Mouse (Mus musculus) embryonic facial prominence, embryonic 15.5 days (tissue): ENCODE data around the gene Vcl. TPM values are rescaled to one million over a fixed set of nuclear protein-coding genes. Genes with fewer than 3 reads are reported as not detected.

Experiments used
- ATAC-seq: fragments of 200-750 bp; cut with Nextera tagmentation; 2 replicates; pipeline ENCODE4 v1.8.0; 2017; ENCODE audit warnings: low read depth, moderate TSS enrichment; ENCODE audit not compliant: insufficient number of reproducible peaks, low FRiP score, low TSS enrichment
- H3K27ac ChIP-seq: fragments of 300-500 bp; sonication (generic); replicated peaks from 2 replicates; pipeline ENCODE4 v1.5.1; 2015; ENCODE audit warnings: mild to moderate bottlenecking, inconsistent platforms
- H3K27me3 ChIP-seq: fragments of 300-500 bp; sonication (generic); 2 replicates; pipeline ENCODE4 v1.6.1; 2015; ENCODE audit warnings: inconsistent platforms
- H3K36me3 ChIP-seq: fragments of 300-500 bp; sonication (generic); 2 replicates; pipeline ENCODE4 v1.6.1; 2015; ENCODE audit warnings: mild to moderate bottlenecking, inconsistent platforms
- H3K4me1 ChIP-seq: fragments of 300-500 bp; sonication (generic); 2 replicates; pipeline ENCODE4 v1.6.1; 2015; ENCODE audit warnings: inconsistent platforms
- H3K4me2 ChIP-seq: fragments of 300-500 bp; sonication (generic); replicated peaks from 2 replicates; pipeline ENCODE4 v1.6.1; 2015; ENCODE audit warnings: mild to moderate bottlenecking, inconsistent platforms
- H3K4me3 ChIP-seq: fragments of 300-500 bp; sonication (generic); replicated peaks from 2 replicates; pipeline ENCODE4 v1.5.1; 2015; ENCODE audit warnings: mild to moderate bottlenecking, inconsistent platforms
- H3K9ac ChIP-seq: fragments of 300-500 bp; sonication (generic); 2 replicates; pipeline ENCODE4 v1.6.1; 2015; ENCODE audit warnings: inconsistent platforms
- H3K9me3 ChIP-seq: fragments of 300-500 bp; sonication (generic); replicated peaks from 2 replicates; pipeline ENCODE4 v1.6.1; 2016; ENCODE audit warnings: inconsistent platforms
- whole genome bisulfite sequencing: fragments of 180-500 bp; shearing (Covaris S2); methylation state at CpG from one replicate; pipeline ENCODE4 v1.1.7; 2015; 5-methylcytosine and 5-hydroxymethylcytosine counted together
- polyA plus RNA-seq: library from polyadenylated mRNA; unstranded; fragments of >200 nt; fragmentation: Nextera tagmentation; extraction: Ambion mirVana; gene quantifications from 2 replicates; pipeline ENCODE4 v1.2.1, GENCODE M21; 2015

Vcl gene
- polyA plus RNA-seq, 1 experiment from 2014 or later: 49.6 TPM

DNA sequence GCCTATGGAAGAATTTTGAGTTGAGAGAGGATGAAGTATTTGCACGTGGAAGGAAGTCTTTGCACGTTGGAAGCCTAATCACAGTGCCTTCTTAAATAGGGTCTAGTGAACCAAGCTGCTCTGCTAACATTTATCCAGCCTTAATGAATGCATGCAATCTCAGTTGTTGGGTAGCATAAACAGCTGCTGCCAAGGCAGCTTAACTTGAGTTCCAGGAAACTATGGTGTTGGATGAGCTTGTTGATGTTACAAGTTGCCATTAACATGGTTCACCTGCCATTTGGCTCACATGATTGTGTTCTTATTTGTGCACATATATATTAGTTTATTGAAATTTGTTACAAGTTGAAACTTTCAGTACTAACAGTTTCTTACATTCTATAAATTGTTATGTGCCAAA lies 29.8 kb downstream of the Vcl start:
- H3K27me3 ChIP-seq: no peaks in the 10 kb centered on the region
- H3K36me3 ChIP-seq: no peaks in the 10 kb centered on the region
- no peak overlapping the region for H3K9ac ChIP-seq
- H3K4me1 ChIP-seq: 0 out of 2 replicates have a peak, but pooled peaks cover 3% of the 10 kb centered on the region
- 56% methylated on average over 2 of the region's 2 CpGs for WGBS
- ATAC-seq: no peak
- H3K27ac ChIP-seq: no peak overlapping the region
- no peak overlapping the region for H3K4me3 ChIP-seq
- H3K4me2 ChIP-seq: no peak overlapping the region
- H3K9me3 ChIP-seq: no peaks in the 10 kb centered on the region

DNA sequence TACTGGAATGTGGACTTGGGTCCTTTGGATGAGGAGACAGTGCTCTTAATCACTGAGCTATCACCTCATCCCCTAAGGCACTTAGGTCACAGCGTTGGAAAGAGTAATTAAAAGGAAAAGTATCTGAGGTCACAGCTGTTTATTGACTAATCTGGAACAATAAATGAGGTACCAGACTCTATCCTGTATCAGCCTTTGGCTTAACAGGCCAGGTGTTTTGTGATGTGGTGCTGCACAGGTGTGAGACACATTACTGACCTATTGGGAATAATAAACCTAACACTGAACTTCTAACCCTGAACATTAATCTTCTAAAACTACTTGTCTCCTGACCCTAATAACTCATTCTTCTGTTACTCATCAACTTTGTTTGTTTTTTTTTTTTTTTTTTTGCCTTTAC lies 33.3 kb downstream of the Vcl start:
- WGBS: 61% methylated on average over 1 of the region's 1 CpGs
- Histone ChIP-seq H3K9me3 (no peaks in the 10 kb centered on the region), H3K27me3 (no peaks in the 10 kb centered on the region), H3K4me3 (no peak overlapping the region), H3K36me3 (no peaks in the 10 kb centered on the region), H3K4me1 (no peaks in the 10 kb centered on the region), H3K27ac (no peak overlapping the region), H3K4me2 (no peak overlapping the region), H3K9ac (no peak overlapping the region)
- ATAC-seq: no peak

DNA sequence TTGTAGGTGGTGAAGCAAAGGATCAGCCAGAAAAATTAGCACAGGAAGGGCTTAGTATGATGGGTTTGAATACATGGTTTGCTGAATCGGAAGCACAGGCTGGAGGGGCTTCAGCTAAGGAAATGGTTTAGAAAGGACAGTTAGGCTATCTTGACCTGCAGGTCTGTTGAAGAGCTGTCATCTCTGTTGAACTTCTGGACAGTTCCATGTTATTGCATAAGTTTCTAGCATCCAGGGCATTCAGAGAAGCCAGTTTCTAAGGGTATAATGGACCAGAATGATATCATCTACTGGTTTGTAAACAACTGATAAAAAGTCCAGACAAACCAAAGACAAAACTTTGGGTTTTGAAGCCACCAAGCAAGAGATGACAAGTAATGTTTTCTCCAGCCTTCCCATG lies 33.7 kb downstream of the Vcl start:
- no peaks in the 10 kb centered on the region for H3K27me3 ChIP-seq
- no peak for ATAC-seq
- WGBS: 89% methylated on average over 1 of the region's 1 CpGs

DNA sequence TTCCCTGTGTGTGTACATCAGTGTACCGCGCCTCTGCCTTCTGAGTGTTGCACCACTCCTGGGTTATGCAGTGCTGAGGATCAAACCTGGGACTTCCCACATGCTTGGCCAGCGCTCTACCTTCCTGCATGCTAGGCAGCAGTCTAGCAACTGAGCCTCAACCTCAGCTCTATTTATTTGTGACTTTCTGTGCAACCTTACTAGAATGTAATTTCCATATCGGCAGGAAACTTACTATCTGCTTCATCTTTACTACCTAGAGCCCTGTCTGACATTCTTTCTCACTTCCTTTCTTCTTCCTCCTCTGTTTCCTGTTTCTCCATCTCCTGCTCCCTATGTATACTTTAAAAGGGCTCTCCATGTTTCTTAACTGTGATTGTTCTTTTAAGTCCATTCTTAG lies 34.7 kb downstream of the Vcl start:
- WGBS: 91% methylated on average over 4 of the region's 4 CpGs
- ATAC-seq: no peak
- Histone ChIP-seq H3K36me3 (no peaks in the 10 kb centered on the region), H3K4me1 (no peaks in the 10 kb centered on the region), H3K9me3 (no peaks in the 10 kb centered on the region), H3K4me3 (no peak overlapping the region), H3K27me3 (no peaks in the 10 kb centered on the region), H3K27ac (no peak overlapping the region), H3K4me2 (no peak overlapping the region), H3K9ac (no peak overlapping the region)

More for the DNA sequence above, 33.7 kb downstream of the Vcl start:
- Histone ChIP-seq H3K4me1 (no peaks in the 10 kb centered on the region), H3K4me3 (no peak overlapping the region), H3K36me3 (no peaks in the 10 kb centered on the region), H3K9ac (no peak overlapping the region), H3K9me3 (no peaks in the 10 kb centered on the region), H3K4me2 (no peak overlapping the region), H3K27ac (no peak overlapping the region)

DNA sequence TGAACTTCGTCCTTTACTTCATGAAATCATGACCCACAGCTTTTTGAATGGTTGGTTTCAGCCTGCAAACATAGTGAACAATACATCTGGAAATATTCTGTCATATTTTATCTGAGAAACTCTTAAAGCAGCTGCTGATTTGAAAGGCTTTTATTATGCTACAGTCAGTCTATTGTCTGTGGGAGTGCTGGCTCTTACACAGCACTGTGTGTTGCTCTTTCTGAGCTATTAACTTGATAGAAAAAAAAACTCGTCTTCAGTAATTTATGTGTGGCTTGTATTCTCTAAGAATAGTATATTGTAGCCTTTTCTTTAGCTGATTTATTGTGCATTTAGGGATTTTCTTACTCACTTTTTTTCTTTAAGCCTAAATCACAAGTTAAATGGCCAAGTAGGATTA lies 35.1 kb downstream of the Vcl start:
- Histone ChIP-seq H3K36me3 (no peaks in the 10 kb centered on the region), H3K9me3 (no peaks in the 10 kb centered on the region), H3K4me2 (no peak overlapping the region), H3K4me1 (no peaks in the 10 kb centered on the region), H3K4me3 (no peak overlapping the region), H3K27me3 (no peaks in the 10 kb centered on the region), H3K9ac (no peak overlapping the region), H3K27ac (no peak overlapping the region)
- WGBS: 63% methylated on average over 2 of the region's 2 CpGs
- ATAC-seq: no peak

DNA sequence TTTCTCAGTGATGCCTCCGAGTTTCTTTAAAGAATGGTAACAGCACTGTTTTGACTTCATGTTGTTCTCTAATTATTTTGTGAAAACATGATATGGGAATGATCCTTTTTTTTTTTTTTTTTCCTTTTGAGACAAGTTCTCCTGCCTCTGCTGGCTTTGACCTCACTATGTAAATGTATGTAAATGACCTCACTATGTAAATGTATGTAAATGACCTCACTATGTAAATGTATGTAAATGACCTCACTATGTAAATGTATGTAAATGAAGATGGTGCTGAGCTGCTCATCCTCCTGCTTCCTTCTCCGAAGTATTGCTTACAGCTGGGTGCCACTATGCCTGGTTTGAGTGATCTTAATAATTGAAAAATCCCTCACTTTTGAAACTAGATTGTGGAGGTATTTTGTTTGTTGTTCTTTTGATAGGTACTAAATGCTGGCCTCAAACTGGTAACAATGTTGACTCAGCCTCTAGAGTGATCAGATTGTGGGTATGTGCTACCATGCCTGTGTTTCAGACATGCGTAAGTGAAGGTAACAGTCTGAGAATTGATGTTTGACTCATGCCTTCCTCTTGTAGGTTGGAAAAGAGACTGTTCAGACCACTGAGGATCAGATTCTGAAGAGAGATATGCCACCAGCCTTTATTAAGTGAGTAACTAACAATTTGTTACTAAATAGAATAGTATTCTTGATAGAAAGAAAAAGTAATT lies 37.9 kb downstream of the Vcl start:
- 81% methylated on average over 3 of the region's 3 CpGs for WGBS
- ATAC-seq: no peak
- no peak overlapping the region for H3K4me3 ChIP-seq

DNA sequence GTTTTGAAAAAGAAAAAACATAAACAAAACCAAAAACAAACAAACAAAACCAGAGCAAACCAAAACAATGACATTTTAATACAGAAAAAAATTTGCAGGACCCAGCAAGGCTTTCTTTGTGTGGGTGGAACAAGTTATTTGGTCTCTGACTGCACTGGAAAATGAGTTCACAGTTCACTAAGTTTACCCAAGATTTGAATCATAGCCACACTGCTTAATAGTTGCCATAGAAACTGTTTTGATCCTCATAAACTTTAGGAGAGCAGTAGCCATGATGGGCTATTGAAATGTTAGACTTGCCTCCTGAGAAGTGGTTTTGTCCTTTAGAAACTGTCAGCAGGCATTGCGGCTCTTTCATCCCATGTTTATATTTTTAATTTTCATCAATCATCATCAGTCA lies 39.9 kb downstream of the Vcl start:
- WGBS: 95% methylated on average over 1 of the region's 1 CpGs
- Histone ChIP-seq H3K9me3 (no peaks in the 10 kb centered on the region), H3K36me3 (no peaks in the 10 kb centered on the region), H3K27me3 (no peaks in the 10 kb centered on the region), H3K4me1 (0 out of 2 replicates have a peak, but pooled peaks cover 7% of the 10 kb centered on the region), H3K4me3 (no peak overlapping the region), H3K9ac (no peak overlapping the region), H3K27ac (no peak overlapping the region), H3K4me2 (no peak overlapping the region)
- no peak for ATAC-seq

More for the DNA sequence above, 37.9 kb downstream of the Vcl start:
- no peak overlapping the region for H3K27ac ChIP-seq
- no peaks in the 10 kb centered on the region for H3K36me3 ChIP-seq
- H3K4me2 ChIP-seq: no peak overlapping the region
- no peaks in the 10 kb centered on the region for H3K9me3 ChIP-seq
- H3K9ac ChIP-seq: no peak overlapping the region
- no peaks in the 10 kb centered on the region for H3K27me3 ChIP-seq
- 0 out of 2 replicates have a peak, but pooled peaks cover 7% of the 10 kb centered on the region for H3K4me1 ChIP-seq

DNA sequence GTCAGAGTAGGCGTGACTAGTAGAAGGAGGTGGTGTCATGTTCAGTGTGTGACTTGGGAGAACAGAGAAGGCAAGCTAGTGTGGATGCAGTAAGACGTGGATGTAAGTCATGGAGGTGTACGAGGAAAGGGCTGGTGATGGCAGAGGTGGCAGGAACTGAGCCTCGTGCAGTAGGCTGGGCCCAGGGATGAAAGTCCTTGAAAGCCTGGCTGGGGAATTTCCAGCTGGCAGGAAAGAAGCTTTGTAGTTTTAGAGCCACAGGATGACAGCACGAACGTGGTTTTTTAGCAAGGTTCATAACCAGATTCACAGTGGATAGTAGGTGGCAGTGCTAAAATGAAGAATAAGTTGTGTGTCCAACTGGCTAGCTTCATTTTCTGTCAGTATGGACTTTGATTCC lies 41.2 kb downstream of the Vcl start:
- WGBS: 35% methylated on average over 6 of the region's 6 CpGs
- H3K36me3 ChIP-seq: no peaks in the 10 kb centered on the region
- ATAC-seq: 0 out of 2 replicates have a peak, but pooled peaks have one; percentile 24

DNA sequence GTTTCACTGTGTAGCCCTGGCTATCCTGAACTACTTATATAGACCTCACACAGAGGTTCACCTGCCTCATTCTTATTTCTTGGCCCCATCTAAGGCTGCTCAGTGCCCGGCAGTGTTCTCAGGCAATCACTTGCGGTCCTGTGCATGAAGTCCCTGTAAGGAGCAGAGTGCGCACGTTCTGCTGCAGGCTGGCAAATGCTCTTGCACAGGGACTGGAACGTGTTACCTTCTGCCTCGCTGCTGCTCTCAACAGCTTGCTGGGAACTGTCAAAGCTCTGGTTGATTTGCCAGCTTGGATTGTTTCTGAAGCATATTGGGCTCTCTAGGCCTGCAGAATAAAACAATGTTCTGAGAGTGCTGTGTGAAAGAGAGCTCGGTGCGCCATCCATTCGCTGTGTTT lies 41.7 kb downstream of the Vcl start:
- Histone ChIP-seq H3K9ac (no peak overlapping the region), H3K4me2 (no peak overlapping the region), H3K4me1 (0 out of 2 replicates have a peak, but pooled peaks cover 7% of the 10 kb centered on the region), H3K27ac (no peak overlapping the region), H3K4me3 (no peak overlapping the region), H3K27me3 (no peaks in the 10 kb centered on the region), H3K9me3 (no peaks in the 10 kb centered on the region), H3K36me3 (no peaks in the 10 kb centered on the region)
- no peak for ATAC-seq
- WGBS: 84% methylated on average over 9 of the region's 9 CpGs

More for the DNA sequence above, 41.2 kb downstream of the Vcl start:
- Histone ChIP-seq H3K4me2 (no peak overlapping the region), H3K9ac (no peak overlapping the region), H3K4me1 (0 out of 2 replicates have a peak, but pooled peaks cover 7% of the 10 kb centered on the region), H3K27ac (no peak overlapping the region), H3K9me3 (no peaks in the 10 kb centered on the region), H3K27me3 (no peaks in the 10 kb centered on the region), H3K4me3 (no peak overlapping the region)

DNA sequence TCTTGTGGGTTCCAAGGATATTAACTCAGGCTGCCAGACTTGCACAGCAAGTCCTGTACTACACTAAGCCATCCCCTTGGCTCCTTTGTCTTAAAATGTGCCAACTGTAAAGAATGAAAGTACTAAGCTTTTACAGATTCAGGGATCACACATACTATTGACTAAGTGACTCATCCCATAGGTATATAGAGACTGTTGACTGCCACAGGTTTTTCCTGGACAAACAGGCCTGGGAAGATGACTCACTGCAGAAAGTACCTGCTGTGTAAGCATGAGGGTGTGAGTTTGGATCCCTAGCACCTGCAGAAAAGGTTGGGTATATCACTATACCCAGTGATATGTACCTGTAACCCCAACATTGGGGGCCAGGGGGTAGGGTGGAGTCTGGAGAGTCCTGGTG lies 44.6 kb downstream of the Vcl start:
- Histone ChIP-seq H3K4me3 (no peak overlapping the region), H3K4me1 (0 out of 2 replicates have a peak, but pooled peaks cover 11% of the 10 kb centered on the region), H3K9ac (no peak overlapping the region), H3K27ac (no peak overlapping the region), H3K36me3 (no peaks in the 10 kb centered on the region), H3K27me3 (no peaks in the 10 kb centered on the region), H3K4me2 (no peak overlapping the region), H3K9me3 (no peaks in the 10 kb centered on the region)
- no peak for ATAC-seq

DNA sequence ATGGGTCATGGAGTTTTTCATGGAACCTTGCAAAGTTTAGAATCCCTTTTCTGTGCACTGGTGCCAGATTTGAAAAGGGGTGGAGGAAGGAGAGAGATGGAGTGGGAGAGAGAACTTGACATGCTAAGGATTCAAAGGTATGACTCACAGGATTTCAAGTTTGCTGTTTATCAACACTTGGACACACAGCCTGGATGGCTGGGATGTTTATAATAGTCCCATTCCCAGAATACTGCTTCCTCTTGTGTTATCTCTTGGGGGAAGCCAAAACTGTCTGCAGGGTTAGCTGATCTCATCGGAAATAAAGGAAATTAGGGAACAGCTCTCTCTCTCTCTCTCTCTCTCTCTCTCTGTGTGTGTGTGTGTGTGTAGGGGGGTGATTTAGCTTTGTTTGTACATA lies 47.5 kb downstream of the Vcl start:
- Histone ChIP-seq H3K27ac (no peak overlapping the region), H3K36me3 (no peaks in the 10 kb centered on the region), H3K9ac (no peak overlapping the region), H3K4me2 (no peak overlapping the region), H3K9me3 (no peaks in the 10 kb centered on the region), H3K4me3 (no peak overlapping the region), H3K4me1 (0 out of 2 replicates have a peak, but pooled peaks cover 4% of the 10 kb centered on the region), H3K27me3 (no peaks in the 10 kb centered on the region)
- WGBS: 50% methylated on average over 1 of the region's 1 CpGs
- no peak for ATAC-seq

DNA sequence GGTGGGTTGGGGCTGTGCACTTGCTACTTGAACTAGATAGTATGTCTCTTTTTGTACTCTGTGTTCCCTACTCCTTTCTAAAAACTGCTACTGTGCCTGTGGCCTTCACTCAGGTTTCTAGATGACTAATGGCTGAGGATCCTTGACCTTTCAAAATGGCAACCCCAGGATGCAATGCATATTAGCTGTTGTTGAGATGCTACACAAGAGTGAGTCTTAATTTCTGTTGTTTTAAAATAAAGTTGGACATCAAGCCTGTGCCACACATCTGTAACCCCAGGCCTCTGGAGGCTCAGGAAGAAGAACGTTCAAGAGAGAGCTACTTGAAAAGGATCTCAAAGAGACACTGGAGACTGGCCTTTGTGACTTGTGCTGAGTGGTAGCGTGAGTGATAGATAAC lies 48.5 kb downstream of the Vcl start:
- no peaks in the 10 kb centered on the region for H3K27me3 ChIP-seq
- H3K36me3 ChIP-seq: no peaks in the 10 kb centered on the region
- no peak overlapping the region for H3K9ac ChIP-seq
- no peak overlapping the region for H3K27ac ChIP-seq
- no peak for ATAC-seq
- WGBS: 70% methylated on average over 2 of the region's 2 CpGs
- H3K4me3 ChIP-seq: no peak overlapping the region
- H3K4me1 ChIP-seq: 0 out of 2 replicates have a peak, but pooled peaks cover 4% of the 10 kb centered on the region
- H3K9me3 ChIP-seq: no peaks in the 10 kb centered on the region
- no peak overlapping the region for H3K4me2 ChIP-seq
